Mouse (Mus musculus) G1E (cell line): ENCODE measurements around the gene Mfsd4a. TPM values are rescaled to one million over a fixed set of nuclear protein-coding genes. Genes with fewer than 3 reads are reported as not detected.

Source experiments
- ATAC-seq: 2 replicates; pipeline ENCODE4 v1.8.0; 2016; ENCODE audit warnings: mild to moderate bottlenecking; ENCODE audit not compliant: insufficient number of reproducible peaks, poor library complexity, low FRiP score, severe bottlenecking; ENCODE audit errors: extremely low read depth
- DNase-seq: peaks from one replicate; pipeline ENCODE4 v3.0.0; 2012; ENCODE audit warnings: low spot score
- H3K27me3 ChIP-seq: 2 replicates; pipeline ENCODE4 v1.6.1; 2012; ENCODE audit warnings: mild to moderate bottlenecking, low read length, inconsistent platforms; ENCODE audit not compliant: insufficient read depth
- H3K36me3 ChIP-seq: replicated peaks from 2 replicates; pipeline ENCODE3; 2012; ENCODE audit warnings: mild to moderate bottlenecking, inconsistent platforms
- H3K4me1 ChIP-seq: 2 replicates; pipeline ENCODE4 v1.6.1; 2012; ENCODE audit warnings: low read depth, low read length, inconsistent platforms, mixed read lengths; ENCODE audit not compliant: insufficient read depth
- H3K4me3 ChIP-seq: 2 replicates; pipeline ENCODE4 v1.5.1; 2012; ENCODE audit warnings: low read depth, mild to moderate bottlenecking, inconsistent platforms, low read length, moderate library complexity, mixed read lengths
- H3K9me3 ChIP-seq: replicated peaks from 2 replicates; pipeline ENCODE4 v1.6.1; 2012; ENCODE audit warnings: inconsistent platforms
- CTCF ChIP-seq: IDR thresholded peaks from 2 replicates; pipeline ENCODE4 v1.5.1; 2012; ENCODE audit warnings: low read depth, low read length, inconsistent platforms, mixed read lengths
- GATA1 ChIP-seq: IDR thresholded peaks from 2 replicates; pipeline ENCODE4 v1.6.1; 2012; ENCODE audit warnings: borderline replicate concordance, low read length, inconsistent platforms, mixed read lengths
- GATA2 ChIP-seq: IDR thresholded peaks from 2 replicates; pipeline ENCODE4 v1.6.1; 2012; ENCODE audit warnings: low read depth, low read length, inconsistent platforms, borderline replicate concordance
- POLR2AphosphoS5 ChIP-seq: IDR thresholded peaks from 2 replicates; pipeline ENCODE4 v1.6.1; 2012; ENCODE audit warnings: low read depth, low read length, inconsistent platforms; ENCODE audit not compliant: insufficient replicate concordance
- TAL1 ChIP-seq: conservative IDR thresholded peaks from 2 replicates; pipeline ENCODE4 v1.6.1; 2012; ENCODE audit warnings: low read depth, low read length, inconsistent platforms, mixed read lengths
- polyA plus RNA-seq: library from polyadenylated mRNA; stranded (reverse); fragments of >175 nt; gene quantifications from 2 replicates; pipeline ENCODE4 v1.2.3, GENCODE M21; 2012
- total RNA-seq, 2 experiments: library from RNA; stranded (forward) in 1 of 2; stranded (reverse) in 1 of 2; fragments of 200-1000 nt in 1 of 2; fragments of >200 nt in 1 of 2; fragmentation: Nextera tagmentation in 1 of 2; gene quantifications; 2 replicates each; pipeline ENCODE4 v1.2.3; 2014 to 2017

Mfsd4a gene
- total and polyA plus RNA-seq, 3 experiments: 1.0 TPM; not detected in 2

GRCm38 (mm10) chr1:132075576-132075975 is 7.7 kb upstream of the Mfsd4a start:
- Histone ChIP-seq H3K9me3 (no peaks in the 10 kb centered on the region), H3K4me1 (no peaks in the 10 kb centered on the region), H3K4me3 (no peak overlapping the region), H3K27me3 (peaks cover 31% of the 10 kb centered on the region), H3K36me3 (no peaks in the 10 kb centered on the region)
- DNase-seq (no peak), ATAC-seq (no peak)
- TF ChIP-seq POLR2AphosphoS5 (no peak), GATA2 (no peak), GATA1 (no peak)

DNA sequence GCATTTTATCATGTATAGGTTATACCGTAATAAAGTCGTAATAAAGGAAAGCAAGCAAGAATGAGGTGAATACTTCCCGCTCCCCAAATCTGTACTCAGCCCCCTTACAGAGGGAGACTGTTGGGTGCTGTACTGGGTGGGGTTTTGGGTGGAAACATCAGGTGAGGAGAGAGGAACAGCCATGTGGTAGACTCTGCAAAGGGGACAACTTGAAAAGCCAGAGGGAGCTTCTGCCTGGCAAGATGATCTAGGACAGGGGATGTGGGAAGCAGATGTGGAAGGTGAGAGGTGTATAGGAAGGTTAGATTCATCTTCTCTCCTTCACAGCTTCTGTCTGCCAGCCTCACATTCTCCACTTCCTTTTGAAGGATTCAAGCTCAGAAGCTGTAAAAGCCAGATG is 2.8 kb upstream of the Mfsd4a start:
- H3K4me1 ChIP-seq: no peaks in the 10 kb centered on the region
- peaks cover 24% of the 10 kb centered on the region for H3K27me3 ChIP-seq
- H3K36me3 ChIP-seq: no peaks in the 10 kb centered on the region
- DNase-seq: no peak
- ATAC-seq: no peak
- TF ChIP-seq CTCF (no peak), GATA1 (no peak), GATA2 (no peak), TAL1 (no peak), POLR2AphosphoS5 (no peak)
- no peak overlapping the region for H3K4me3 ChIP-seq
- H3K9me3 ChIP-seq: no peaks in the 10 kb centered on the region

- DNase-seq: no peak
- peaks cover 29% of the 10 kb centered on the region for H3K27me3 ChIP-seq
- no peak for ATAC-seq
- H3K4me1 ChIP-seq: no peaks in the 10 kb centered on the region
- H3K4me3 ChIP-seq: no peak overlapping the region
- no peaks in the 10 kb centered on the region for H3K9me3 ChIP-seq
- no peak for TF ChIP-seq POLR2AphosphoS5
- no peak for TF ChIP-seq GATA2
- TF ChIP-seq GATA1: no peak
- TF ChIP-seq CTCF: no peak
- no peak for TF ChIP-seq TAL1
- no peaks in the 10 kb centered on the region for H3K36me3 ChIP-seq
Observed at GRCm38 (mm10) chr1:132069436-132069835, 1.6 kb upstream of the Mfsd4a start.

DNA sequence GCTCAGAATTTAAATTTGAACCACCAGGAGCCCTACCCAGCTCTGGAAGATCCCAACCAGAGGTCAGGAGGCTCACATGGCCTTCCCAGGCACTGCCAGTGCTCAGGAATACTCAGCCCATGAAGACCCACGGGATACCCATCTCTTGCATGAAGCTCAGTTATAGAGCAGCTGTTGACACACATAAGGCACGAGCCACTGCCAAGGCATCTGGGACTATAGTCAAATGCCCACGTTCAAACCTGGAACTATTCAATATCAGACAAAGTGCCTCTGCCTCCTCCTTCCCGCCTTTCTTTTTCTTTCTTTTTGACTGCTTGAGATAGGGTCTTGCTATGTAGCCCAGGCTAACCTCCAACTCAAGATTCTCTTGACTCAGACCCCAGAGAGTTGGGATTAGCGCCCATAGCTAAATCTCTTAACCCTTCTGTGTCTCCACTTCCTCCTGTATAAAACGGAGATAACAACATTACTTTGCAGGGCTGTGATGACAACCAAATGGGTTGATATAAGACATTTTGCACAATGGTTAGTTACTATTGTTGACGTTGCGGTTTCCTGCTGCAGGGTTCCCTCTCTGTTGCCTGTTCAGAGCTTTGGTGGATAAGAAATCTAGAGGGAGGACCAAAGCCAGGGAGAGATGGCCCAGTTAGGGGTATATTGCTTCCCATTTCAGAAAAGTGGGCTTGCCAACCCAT is 2.2 kb downstream of the Mfsd4a start:
- no peaks in the 10 kb centered on the region for H3K36me3 ChIP-seq
- TF ChIP-seq GATA2 (no peak), POLR2AphosphoS5 (no peak), TAL1 (no peak), GATA1 (no peak), CTCF (no peak)
- no peaks in the 10 kb centered on the region for H3K4me1 ChIP-seq
- no peak for DNase-seq
- H3K9me3 ChIP-seq: no peaks in the 10 kb centered on the region
- no peak for ATAC-seq
- H3K4me3 ChIP-seq: no peak overlapping the region
- H3K27me3 ChIP-seq: peaks cover 60% of the 10 kb centered on the region

DNA sequence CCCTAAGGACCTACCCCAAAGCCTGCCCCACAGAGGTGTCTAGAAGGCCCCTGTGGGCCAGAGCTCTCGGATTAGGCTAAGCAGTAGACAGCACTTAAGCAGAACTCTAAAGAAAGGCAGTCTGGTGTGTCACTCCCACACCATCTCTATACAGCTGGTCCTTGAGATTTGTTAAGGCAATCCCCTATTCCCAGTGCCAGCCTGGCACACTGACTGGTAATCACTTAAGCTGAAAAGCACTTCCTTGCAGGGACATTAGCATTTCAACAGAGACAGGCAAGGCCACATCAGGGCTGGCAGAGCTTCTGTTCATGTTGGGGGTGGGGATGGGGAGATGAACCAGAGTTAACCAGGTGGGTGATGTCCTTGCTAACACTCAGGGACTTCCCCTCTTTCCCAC is 2.9 kb downstream of the Mfsd4a start:
- no peaks in the 10 kb centered on the region for H3K36me3 ChIP-seq
- ATAC-seq (no peak), DNase-seq (no peak)
- TF ChIP-seq CTCF (no peak), GATA1 (no peak), POLR2AphosphoS5 (no peak), TAL1 (no peak), GATA2 (no peak)
- H3K4me1 ChIP-seq: no peaks in the 10 kb centered on the region
- peaks cover 66% of the 10 kb centered on the region for H3K27me3 ChIP-seq
- no peaks in the 10 kb centered on the region for H3K9me3 ChIP-seq
- H3K4me3 ChIP-seq: no peak overlapping the region

GRCm38 (mm10) chr1:132063096-132063495 is 4.8 kb downstream of the Mfsd4a start:
- H3K4me1 ChIP-seq: no peaks in the 10 kb centered on the region
- DNase-seq (no peak), ATAC-seq (no peak)
- no peaks in the 10 kb centered on the region for H3K36me3 ChIP-seq
- H3K4me3 ChIP-seq: no peak overlapping the region
- no peaks in the 10 kb centered on the region for H3K9me3 ChIP-seq
- H3K27me3 ChIP-seq: peaks cover 76% of the 10 kb centered on the region
- TF ChIP-seq TAL1 (no peak), CTCF (no peak), POLR2AphosphoS5 (no peak)
